Mouse (Mus musculus) spleen, adult 2 months (tissue): ENCODE results near the gene Tspan14.

ENCODE experiments used
- CTCF ChIP-seq: fragments of 200-500 bp; IDR thresholded peaks from 2 replicates; pipeline ENCODE4 v1.5.1; 2011; ENCODE audit warnings: mild to moderate bottlenecking, inconsistent platforms; ENCODE audit not compliant: insufficient read depth, insufficient read length, insufficient replicate concordance; ENCODE audit errors: extremely low read depth
- POLR2A ChIP-seq: fragments of 200-500 bp; IDR thresholded peaks from 2 replicates; pipeline ENCODE4 v1.6.1; 2011; ENCODE audit warnings: low read depth, low read length, inconsistent platforms

DNA sequence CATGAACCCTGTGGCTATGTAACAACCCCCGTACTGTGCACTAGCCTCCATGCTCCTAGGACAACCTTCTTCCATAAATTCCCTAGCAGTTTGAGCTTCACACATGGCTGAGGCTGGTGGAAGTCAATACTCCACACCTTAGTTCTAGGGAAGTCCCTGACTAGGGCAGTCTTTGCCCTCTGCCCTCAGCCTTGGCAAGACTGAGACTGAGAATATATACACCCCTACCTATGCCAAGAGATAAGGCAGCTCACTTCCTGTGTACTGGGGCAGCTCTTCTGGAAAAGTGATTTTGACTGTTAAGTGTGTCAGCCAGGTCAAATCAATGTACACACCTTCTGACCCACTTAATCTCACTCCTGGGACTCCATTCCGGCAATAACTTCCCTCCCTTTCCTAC lies 39.6 kb downstream of the Tspan14 start:
- TF ChIP-seq CTCF: no peak
- TF ChIP-seq POLR2A: no peak
